Mouse (Mus musculus): ENCODE data around the gene Fgf15.
"Not testable (repeated sequence)": the region's sequence is repeated elsewhere in the genome, so short reads cannot be mapped to it uniquely, and the experiment has no call there.

Gene Fgf15

GRCm38 (mm10) chr7:144896294-144897218 lies at the start of gene Fgf15:
Gene Fgf15, plus strand, starts transcription at chr7:144896531.
- DNase-seq, result no peak

- DNase-seq, result no peak
Observed at GRCm38 (mm10) chr7:144847067-144847466, 49.3 kb upstream of the Fgf15 start, which contains the start of gene Fgf4. Gene Fgf4, plus strand, starts transcription at chr7:144847367.

- DNase-seq, result no peak
Observed at GRCm38 (mm10) chr7:144851321-144851720, 45.0 kb upstream of the Fgf15 start.

GRCm38 (mm10) chr7:144854966-144855365 lies 41.4 kb upstream of the Fgf15 start:
- no peak for DNase-seq

- no peak for DNase-seq
Observed at GRCm38 (mm10) chr7:144857158-144857557, 39.2 kb upstream of the Fgf15 start.

GRCm38 (mm10) chr7:144857826-144858342 lies 38.4 kb upstream of the Fgf15 start:
- no peak for DNase-seq

GRCm38 (mm10) chr7:144858702-144859101 lies 37.6 kb upstream of the Fgf15 start:
- DNase-seq, result no peak

GRCm38 (mm10) chr7:144861056-144861768 lies 35.1 kb upstream of the Fgf15 start:
- no peak for DNase-seq

GRCm38 (mm10) chr7:144861769-144862070 lies 34.6 kb upstream of the Fgf15 start:
- no peak for DNase-seq

GRCm38 (mm10) chr7:144862126-144862525 lies 34.2 kb upstream of the Fgf15 start:
- no peak for DNase-seq

- no peak for DNase-seq
Observed at GRCm38 (mm10) chr7:144862712-144863111, 33.6 kb upstream of the Fgf15 start.

- no peak for DNase-seq
Observed at GRCm38 (mm10) chr7:144863196-144863595, 33.1 kb upstream of the Fgf15 start.

- DNase-seq, result no peak
Observed at GRCm38 (mm10) chr7:144864160-144864670, 32.1 kb upstream of the Fgf15 start.

- DNase-seq, result no peak
Observed at GRCm38 (mm10) chr7:144867161-144867560, 29.2 kb upstream of the Fgf15 start.

GRCm38 (mm10) chr7:144867602-144868001 lies 28.7 kb upstream of the Fgf15 start:
- no peak for DNase-seq

GRCm38 (mm10) chr7:144872420-144872819 lies 23.9 kb upstream of the Fgf15 start:
- no peak for DNase-seq

- no peak for DNase-seq
Observed at GRCm38 (mm10) chr7:144873160-144873559, 23.2 kb upstream of the Fgf15 start.

GRCm38 (mm10) chr7:144874226-144874625 lies 22.1 kb upstream of the Fgf15 start:
- no peak for DNase-seq

- DNase-seq, result no peak
Observed at GRCm38 (mm10) chr7:144878401-144878800, 17.9 kb upstream of the Fgf15 start.

- DNase-seq, result no peak
Observed at GRCm38 (mm10) chr7:144883106-144883505, 13.2 kb upstream of the Fgf15 start.

GRCm38 (mm10) chr7:144887672-144888071 lies 8.7 kb upstream of the Fgf15 start:
- no peak for DNase-seq

- no peak for DNase-seq
Observed at GRCm38 (mm10) chr7:144888564-144889299, 7.6 kb upstream of the Fgf15 start.

GRCm38 (mm10) chr7:144890661-144891060 lies 5.7 kb upstream of the Fgf15 start:
- not testable (repeated sequence) for DNase-seq

Measured in right cerebral cortex, postnatal 25 days (tissue).